Mouse (Mus musculus): ENCODE data around the gene Psmd7. TPM values are rescaled to one million over a fixed set of nuclear protein-coding genes. Genes with fewer than 3 reads are reported as not detected.
A peak's percentile ranks its signal among the peaks of the same experiment; 100 is the strongest.

The Psmd7 gene
- total RNA-seq, 2 experiments from 2014 or later = 103 to 107 TPM

DNA sequence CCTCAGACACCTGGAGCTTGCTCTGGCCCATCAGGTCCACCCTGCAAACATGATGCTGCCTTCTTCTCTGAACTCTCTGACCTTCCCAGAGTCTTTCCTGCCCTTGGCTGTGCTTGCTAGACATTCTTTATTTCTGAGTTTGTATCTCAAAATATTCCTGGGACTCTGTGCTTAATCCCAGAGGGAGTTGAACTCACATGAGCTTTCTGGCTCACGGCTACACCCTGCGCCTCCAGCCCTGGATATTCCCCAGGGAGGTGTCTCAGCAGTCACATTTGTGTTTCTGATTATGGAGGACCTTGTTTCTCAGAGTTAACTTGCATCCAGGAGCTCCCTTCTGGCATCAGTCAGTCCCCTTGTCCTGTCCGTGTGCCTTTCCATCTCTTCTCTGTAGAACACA lies 46.1 kb downstream of the Psmd7 start:
- intact Hi-C loops (cut with DNase I) = no loop called here
- DNase-seq (ENCODE audit: low spot score in 2 of 2) = no peak

DNA sequence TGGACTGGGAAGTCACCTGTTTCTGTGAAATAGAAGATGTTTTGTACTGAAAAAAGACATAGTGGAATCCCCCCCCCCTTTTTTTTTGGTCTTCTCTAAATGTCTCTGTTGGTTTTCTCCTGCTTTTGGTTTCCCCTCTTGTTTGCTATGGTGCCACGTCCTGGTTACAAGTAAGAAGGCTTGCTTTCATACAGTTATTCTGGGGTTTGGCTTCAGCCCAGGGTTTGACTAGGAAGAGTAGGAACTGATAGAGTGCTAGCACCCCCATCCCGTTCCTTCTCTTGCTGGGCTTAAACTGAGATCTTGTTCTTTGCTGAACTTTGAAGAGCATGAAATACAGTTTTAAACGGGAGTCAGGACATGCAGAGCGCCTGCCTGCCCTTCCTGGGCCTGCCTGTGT lies 46.9 kb downstream of the Psmd7 start:
- intact Hi-C loops (cut with DNase I) = no loop called here

DNA sequence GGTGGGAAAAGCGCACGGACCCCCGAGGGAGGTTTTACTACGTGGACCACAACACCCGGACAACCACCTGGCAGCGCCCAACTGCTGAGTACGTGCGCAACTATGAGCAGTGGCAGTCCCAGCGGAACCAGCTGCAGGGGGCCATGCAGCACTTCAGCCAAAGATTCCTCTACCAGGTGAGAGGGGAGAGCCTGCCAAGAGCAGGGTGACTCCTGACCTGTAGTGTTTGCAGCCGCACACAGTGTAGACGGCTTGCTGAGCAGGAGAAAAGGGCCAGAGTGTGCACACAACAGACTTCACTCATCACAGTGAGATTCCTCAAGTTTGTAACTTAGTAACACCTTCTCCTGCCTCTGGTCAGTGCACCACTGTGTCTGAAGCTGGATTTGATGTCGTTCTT lies 47.6 kb downstream of the Psmd7 start:
- no peak for DNase-seq (ENCODE audit: low spot score in 2 of 2)
- intact Hi-C loops (cut with DNase I) = no loop called here

More for the DNA sequence above, 46.9 kb downstream of the Psmd7 start:
- no peak for DNase-seq (ENCODE audit: low spot score in 2 of 2)

GRCm38 (mm10) chr8:107537472-107537871 lies 50.8 kb downstream of the Psmd7 start:
- no peak for DNase-seq (ENCODE audit: low spot score in 2 of 2)

More at GRCm38 (mm10) chr8:107537472-107537871, 50.8 kb downstream of the Psmd7 start:
- intact Hi-C loops (cut with DNase I) = no loop called here

Small RNAs within 50 kb of the gene (microRNA-seq; reads per million reads assigned to microRNA genes)
- gene Mir140 = 2,552 reads per million, percentile 87 among the genes with 10 or more reads in this experiment

Other genes with a start within 250 kb of the Psmd7 start
- gene Nqo1, start 185.3 kb downstream of the Psmd7 start, total RNA-seq (2021) = 1 to 10 TPM; 5.1 to 5.4 TPM
- 10 to 100 TPM; 35.7 to 36.2 TPM for gene Nob1, start 163.4 kb downstream of the Psmd7 start, total RNA-seq (2021)
- gene Wwp2, start 152.1 kb downstream of the Psmd7 start, total RNA-seq (2021) = 10 to 100 TPM; 37.6 to 40.5 TPM